Mouse (Mus musculus) liver, adult (tissue): ENCODE results near the gene Crisp1.

Experiments
- GATA4 ChIP-seq: IDR thresholded peaks from 2 replicates; pipeline ENCODE4 v1.6.1; 2014; ENCODE audit warnings: mild to moderate bottlenecking, low read length; ENCODE audit not compliant: insufficient replicate concordance

Crisp1 gene

DNA sequence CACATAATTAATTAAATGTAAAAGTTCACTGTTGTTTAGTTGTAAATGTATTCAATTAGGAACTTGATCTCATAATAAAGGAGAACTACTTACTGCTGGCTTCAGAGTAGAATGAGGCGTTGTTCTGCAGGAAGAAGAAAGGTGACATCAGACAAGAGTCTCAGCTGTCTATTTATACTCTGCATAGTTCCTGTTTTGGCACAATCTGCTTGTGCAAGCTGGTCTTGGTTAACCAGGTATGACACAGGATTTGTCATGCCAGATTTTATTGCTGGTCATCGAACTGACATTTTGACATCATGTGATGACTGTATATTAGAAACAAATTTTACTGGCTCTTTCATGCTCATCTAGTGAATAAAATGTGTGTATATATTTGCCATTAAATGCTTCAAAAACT lies at the start of gene Crisp1:
Gene Crisp1 (minus strand): TSS at position 146 of the 400 bp plus-strand sequence.
- TF ChIP-seq GATA4, result no peak

DNA sequence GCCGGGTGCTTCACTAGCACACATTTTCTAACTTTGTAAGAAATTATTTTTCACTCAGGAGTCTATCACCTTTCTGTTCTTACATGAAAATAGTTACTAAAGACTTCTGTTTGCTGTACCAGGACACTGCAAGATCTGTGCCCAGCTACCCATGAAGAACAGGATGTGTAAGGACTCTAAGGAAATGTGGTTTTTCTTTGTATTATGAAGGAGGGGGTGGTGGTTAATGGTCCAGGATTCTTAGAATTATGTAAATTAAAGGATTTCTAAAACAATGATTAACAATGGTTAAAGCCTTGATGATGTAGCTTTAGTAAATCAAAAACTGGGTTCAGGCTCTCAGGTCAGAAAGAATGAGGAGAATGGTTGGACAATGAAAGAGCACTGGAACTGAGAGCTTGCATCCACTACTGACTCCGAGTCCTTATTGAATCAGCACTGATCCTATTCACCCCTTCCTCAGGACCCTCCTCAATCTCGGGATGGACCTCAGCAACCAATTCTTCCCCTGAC lies 23.5 kb upstream of the Crisp1 start:
- TF ChIP-seq GATA4, result no peak

GRCm38 (mm10) chr17:40285435-40285834 lies 33.6 kb downstream of the Crisp1 start:
- TF ChIP-seq GATA4, result no peak

- TF ChIP-seq GATA4, result no peak
Observed at GRCm38 (mm10) chr17:40275519-40275918, 43.5 kb downstream of the Crisp1 start.

DNA sequence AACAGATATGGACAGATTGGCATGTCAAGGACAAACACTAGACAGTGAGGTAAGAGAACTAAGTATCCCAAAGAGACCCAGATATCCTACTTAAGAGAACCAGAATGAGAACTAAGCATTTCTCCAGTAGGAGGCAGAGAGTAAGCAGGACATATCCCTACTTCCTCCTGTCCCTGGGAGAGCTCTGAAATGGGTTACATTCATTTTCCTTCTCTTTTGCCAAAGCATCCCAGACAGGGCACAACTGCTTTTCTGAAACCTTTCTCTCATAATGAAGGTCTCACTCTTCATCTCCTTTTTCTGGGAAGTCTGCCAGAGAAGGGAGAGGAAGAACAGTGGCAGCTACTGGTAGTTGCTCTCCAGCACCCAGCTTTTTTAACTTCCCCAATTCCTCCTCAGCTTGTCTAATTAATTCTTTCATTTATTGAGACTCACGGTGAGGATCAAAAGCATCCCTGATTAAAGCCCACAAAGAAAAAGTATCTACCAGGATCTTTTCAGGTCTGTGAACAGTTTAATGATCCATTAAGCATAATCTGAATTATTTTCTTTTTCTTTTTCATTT lies 44.0 kb downstream of the Crisp1 start:
- no peak for TF ChIP-seq GATA4

DNA sequence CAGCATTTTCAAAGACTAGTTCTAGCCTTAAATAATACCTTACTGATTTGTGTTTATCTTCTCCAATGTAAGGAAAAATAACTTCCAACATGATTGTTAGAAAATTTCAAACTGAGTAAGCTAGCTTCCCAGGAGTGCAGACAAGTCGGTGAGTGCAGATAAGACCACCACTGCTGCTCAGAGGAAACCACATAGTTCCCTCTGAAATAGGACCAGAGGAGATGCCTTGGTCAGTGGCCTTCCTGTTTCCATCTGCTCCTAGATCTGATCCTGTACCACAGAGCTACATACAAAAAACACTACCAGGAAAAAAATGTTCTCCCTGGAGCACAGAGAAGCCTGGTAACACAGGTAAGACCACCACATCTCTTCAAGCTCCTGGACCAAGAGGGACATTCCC lies 66.5 kb downstream of the Crisp1 start:
- no peak for TF ChIP-seq GATA4
